8 mouse cellular contexts compared by ENCODE assay signal in genomic region chr11:20304341-20304740, GRCm38 (mm10). TPM values are rescaled to one million over a fixed set of nuclear protein-coding genes. Genes with fewer than 3 reads are reported as not detected.
A peak's percentile ranks its signal among the peaks of the same experiment; 100 is the strongest.
DNase-seq lines count a peak whose midpoint lies in the region; ATAC-seq lines count a peak whose summit lies in the region.

No protein-coding gene starts in this region.

- H3K4me1 ChIP-seq in hindbrain, embryonic 10.5 days (replicated peaks), result no peaks in the 10 kb centered on the region
- no peaks in the 10 kb centered on the region for H3K4me1 ChIP-seq in hindbrain, embryonic 16.5 days (ENCODE audit: control insufficient read depth, insufficient read depth, low read depth, low read length)

- H3K4me3 ChIP-seq in hindbrain, embryonic 10.5 days, result no peak overlapping the region
- no peak overlapping the region for H3K4me3 ChIP-seq in hindbrain, embryonic 16.5 days (ENCODE audit: low read length)

- no peak for ATAC-seq in hindbrain, embryonic 16.5 days

- H3K36me3 ChIP-seq in hindbrain, embryonic 10.5 days, result peaks cover 66% of the 10 kb centered on the region
- H3K36me3 ChIP-seq in hindbrain, embryonic 16.5 days (ENCODE audit: control insufficient read depth, insufficient read depth, low read length), result peaks cover 42% of the 10 kb centered on the region

- peak; percentile 30 for DNase-seq in hindbrain, embryonic 10.5 days (ENCODE audit: low spot score)
- DNase-seq in CD4-positive helper T cell, adult 2 months (ENCODE audit: low read depth, low spot score), result peak; percentile 25
- DNase-seq in adrenal gland, postnatal 10 days, result peak; percentile 71
- DNase-seq in embryo, embryonic 9.5 days (ENCODE audit: extremely low spot score), result peak; percentile 31
- DNase-seq in layer of hippocampus, postnatal 36 days, result peak; percentile 29
- peak; percentile 21 for DNase-seq in ovary, postnatal 36 days (ENCODE audit: low spot score)
- no peak for DNase-seq in urinary bladder, adult 18-20 months (ENCODE audit: low spot score in 2 of 2)

- H3K9ac ChIP-seq in hindbrain, embryonic 16.5 days (ENCODE audit: low read depth, low read length), result no peak overlapping the region

- no peaks in the 10 kb centered on the region for H3K27me3 ChIP-seq in hindbrain, embryonic 10.5 days (ENCODE audit: insufficient read depth, poor library complexity, severe bottlenecking)
- no peaks in the 10 kb centered on the region for H3K27me3 ChIP-seq in hindbrain, embryonic 16.5 days (replicated peaks; ENCODE audit: control insufficient read depth, insufficient read depth, low read length)

- H3K27ac ChIP-seq in hindbrain, embryonic 10.5 days, result no peak overlapping the region
- H3K27ac ChIP-seq in hindbrain, embryonic 16.5 days (ENCODE audit: low read depth, low read length), result no peak overlapping the region

- H3K4me2 ChIP-seq in hindbrain, embryonic 16.5 days (ENCODE audit: low read length), result no peak overlapping the region

- no peaks in the 10 kb centered on the region for H3K9me3 ChIP-seq in hindbrain, embryonic 10.5 days
- no peaks in the 10 kb centered on the region for H3K9me3 ChIP-seq in hindbrain, embryonic 16.5 days (ENCODE audit: control insufficient read depth, low read length)

- WGBS in hindbrain, embryonic 10.5 days, result 69% methylated on average over 6 of the region's 6 CpGs
- WGBS in hindbrain, embryonic 16.5 days, result 66% methylated on average over 6 of the region's 6 CpGs

RNA-seq across cellular contexts. Expression of gene Slc1a4, which starts 28.2 kb away (rescaled TPM):
- polyA plus RNA-seq in hindbrain, embryonic 10.5 days (2016; fragmentation: Nextera tagmentation; extraction: Ambion mirVana), result 15.3 and 15.7 TPM in 2 replicates
- 79.4 and 82.1 TPM in 2 replicates for polyA plus RNA-seq in hindbrain, embryonic 16.5 days (2015; fragmentation: Nextera tagmentation; extraction: Ambion mirVana)
- total RNA-seq in adrenal gland, postnatal 10 days (2021), result 10 to 100 TPM in 1 of 2 experiments, 1 to 10 TPM in 1; 7.8 to 10.6 TPM
- 10 to 100 TPM; 40.0 to 40.5 TPM for total RNA-seq in layer of hippocampus, postnatal 36 days (2021)

RNA-seq across cellular contexts. Expression of gene Cep68, which starts 55.1 kb away (rescaled TPM):
- 34.1 and 39.3 TPM in 2 replicates for polyA plus RNA-seq in hindbrain, embryonic 10.5 days (2016; fragmentation: Nextera tagmentation; extraction: Ambion mirVana)
- polyA plus RNA-seq in hindbrain, embryonic 16.5 days (2015; fragmentation: Nextera tagmentation; extraction: Ambion mirVana), result 25.8 and 29.1 TPM in 2 replicates
- total RNA-seq in adrenal gland, postnatal 10 days (2021), result 10 to 100 TPM; 29.6 to 39.8 TPM
- 10 to 100 TPM; 32.4 to 33.0 TPM for total RNA-seq in layer of hippocampus, postnatal 36 days (2021)

Comparison
In these comparisons a context has a peak if more than half of its experiments do, and no peak if none do; other contexts are left out.
1. DNase-seq: peak in hindbrain, embryonic 10.5 days (single experiment), CD4-positive helper T cell, adult 2 months (single experiment), adrenal gland, postnatal 10 days (single experiment), embryo, embryonic 9.5 days (single experiment), layer of hippocampus, postnatal 36 days (2 of 2) and ovary, postnatal 36 days (single experiment); none in urinary bladder, adult 18-20 months (0 of 2).